Mouse (Mus musculus) hindbrain, embryonic 11.5 days (tissue): ENCODE data around the gene Fahd2a. TPM values are rescaled to one million over a fixed set of nuclear protein-coding genes. Genes with fewer than 3 reads are reported as not detected.
A peak's percentile ranks its signal among the peaks of the same experiment; 100 is the strongest.

Experiments used
- ATAC-seq: fragments of 200-750 bp; cut with Nextera tagmentation; 2 replicates; pipeline ENCODE4 v1.8.0; 2017; ENCODE audit warnings: mild to moderate bottlenecking, moderate TSS enrichment, moderate library complexity; ENCODE audit not compliant: low FRiP score
- DNase-seq: peaks from one replicate; pipeline ENCODE4 v3.0.0-alpha.2; 2015; ENCODE audit warnings: low spot score
- H3K27ac ChIP-seq: fragments of 300-500 bp; sonication (generic); 2 replicates; pipeline ENCODE4 v1.5.1; 2014; ENCODE audit warnings: mild to moderate bottlenecking, low read depth, low read length
- H3K27me3 ChIP-seq: fragments of 300-500 bp; sonication (generic); 2 replicates; pipeline ENCODE4 v1.6.1; 2014; ENCODE audit warnings: mild to moderate bottlenecking, low read length, moderate library complexity, mixed read lengths; ENCODE audit not compliant: control insufficient read depth, insufficient read depth
- H3K36me3 ChIP-seq: fragments of 300-500 bp; sonication (generic); 2 replicates; pipeline ENCODE4 v1.6.1; 2014; ENCODE audit warnings: mild to moderate bottlenecking, low read length, moderate library complexity, mixed read lengths; ENCODE audit not compliant: control insufficient read depth, insufficient read depth
- H3K4me1 ChIP-seq: fragments of 300-500 bp; sonication (generic); replicated peaks from 2 replicates; pipeline ENCODE4 v1.6.1; 2014; ENCODE audit warnings: low read length, mixed read lengths; ENCODE audit not compliant: control insufficient read depth, insufficient read depth
- H3K4me2 ChIP-seq: fragments of 300-500 bp; sonication (generic); replicated peaks from 2 replicates; pipeline ENCODE4 v1.6.1; 2014; ENCODE audit warnings: mild to moderate bottlenecking, low read depth, low read length
- H3K4me3 ChIP-seq: fragments of 300-500 bp; sonication (generic); 2 replicates; pipeline ENCODE4 v1.5.1; 2014; ENCODE audit warnings: low read depth, low read length
- H3K9ac ChIP-seq: fragments of 300-500 bp; sonication (generic); 2 replicates; pipeline ENCODE4 v1.6.1; 2014; ENCODE audit warnings: low read depth, low read length
- H3K9me3 ChIP-seq: fragments of 300-500 bp; sonication (generic); 2 replicates; pipeline ENCODE4 v1.6.1; 2016; ENCODE audit warnings: low read length; ENCODE audit not compliant: control insufficient read depth
- WGBS: fragments of 180-500 bp; shearing (Covaris S2); extraction: QIAGEN DNeasy Blood & Tissue Kit; methylation state at CpG from one replicate; pipeline ENCODE4 v1.1.7; 2014; 5-methylcytosine and 5-hydroxymethylcytosine counted together
- polyA plus RNA-seq: library from polyadenylated mRNA; unstranded; fragments of >200 nt; fragmentation: Nextera tagmentation; extraction: Ambion mirVana; gene quantifications from 2 replicates; pipeline ENCODE4 v1.2.1, GENCODE M21; 2014

The Fahd2a gene
- polyA plus RNA-seq, 1 experiment from 2014 or later = 27.8 TPM

DNA sequence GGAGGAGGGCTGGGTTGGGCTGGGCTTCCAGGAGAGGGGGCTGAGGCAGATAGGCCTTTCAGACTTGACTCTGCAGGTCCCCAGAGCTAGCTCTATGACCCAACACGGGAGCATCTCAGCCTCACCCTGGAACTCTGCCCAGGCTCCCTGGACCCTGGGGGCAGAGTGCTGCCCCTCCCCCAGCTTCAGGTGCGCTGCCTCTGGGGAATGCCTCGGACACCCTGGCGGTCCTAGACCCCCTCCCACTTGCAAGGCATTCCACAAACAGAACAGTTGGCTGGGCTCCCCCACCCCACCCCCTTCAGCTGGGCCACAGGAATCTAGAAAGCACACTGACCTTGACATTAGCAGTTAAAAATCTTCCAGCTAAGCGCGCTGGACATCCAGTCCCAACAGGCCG is 5.3 kb upstream of the Fahd2a start:
- Histone ChIP-seq H3K27me3 (peaks cover 3% of the 10 kb centered on the region; the same call in 1 of the 2 replicates), H3K4me3 (no peak overlapping the region), H3K27ac (no peak overlapping the region), H3K9me3 (no peaks in the 10 kb centered on the region), H3K9ac (no peak overlapping the region), H3K4me1 (no peaks in the 10 kb centered on the region), H3K36me3 (no peaks in the 10 kb centered on the region), H3K4me2 (no peak overlapping the region)
- 47% methylated on average over 7 of the region's 7 CpGs for WGBS
- ATAC-seq (no peak), DNase-seq (no peak)

DNA sequence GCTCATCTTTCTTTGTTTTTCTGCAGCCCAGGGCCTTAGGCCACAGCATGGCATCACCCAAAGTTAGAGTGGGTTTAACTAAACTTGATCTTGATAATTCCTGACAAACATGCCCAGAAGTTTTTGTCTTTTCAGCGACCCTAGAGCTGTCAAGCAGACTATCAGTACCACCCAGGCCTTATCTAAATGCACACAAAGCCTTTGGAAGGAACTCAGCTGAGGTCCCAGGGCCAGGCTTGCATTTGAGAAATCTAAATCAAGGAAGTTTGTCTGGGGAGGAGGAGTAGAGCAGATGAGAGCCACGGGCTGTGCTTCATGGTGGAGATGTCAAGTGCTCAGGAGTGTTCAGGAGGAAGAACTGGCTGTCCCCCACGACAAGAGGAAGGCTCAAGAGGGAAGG is 2.5 kb upstream of the Fahd2a start:
- H3K4me2 ChIP-seq = no peak overlapping the region
- no peak for ATAC-seq
- no peak for DNase-seq
- no peaks in the 10 kb centered on the region for H3K9me3 ChIP-seq
- no peaks in the 10 kb centered on the region for H3K27me3 ChIP-seq
- WGBS = 61% methylated on average over 3 of the region's 3 CpGs
- no peak overlapping the region for H3K27ac ChIP-seq
- peaks cover 3% of the 10 kb centered on the region for H3K4me1 ChIP-seq
- H3K4me3 ChIP-seq = no peak overlapping the region
- H3K9ac ChIP-seq = no peak overlapping the region
- H3K36me3 ChIP-seq = no peaks in the 10 kb centered on the region

DNA sequence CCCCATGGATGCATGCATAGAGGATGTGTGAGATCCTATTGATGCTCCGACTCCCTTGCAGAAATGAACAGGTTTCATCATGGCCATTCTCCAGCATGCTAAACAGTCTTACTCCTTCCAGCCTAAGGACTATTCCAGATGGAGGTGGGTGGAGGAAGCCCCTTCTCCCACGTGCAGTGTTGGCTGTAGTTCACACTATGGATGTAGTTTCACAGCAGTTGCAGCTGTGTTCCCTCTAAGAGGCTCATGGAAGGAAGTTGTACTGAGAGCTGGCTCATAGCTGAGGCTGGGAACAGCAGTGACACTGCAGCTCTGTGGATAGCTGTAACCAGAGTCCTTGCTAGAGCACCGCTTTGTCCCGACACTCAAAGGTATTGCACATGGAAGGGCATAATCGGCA is 6.7 kb downstream of the Fahd2a start:
- Histone ChIP-seq H3K27me3 (no peaks in the 10 kb centered on the region), H3K4me1 (no peaks in the 10 kb centered on the region), H3K9ac (no peak overlapping the region), H3K4me3 (no peak overlapping the region), H3K36me3 (no peaks in the 10 kb centered on the region), H3K4me2 (no peak overlapping the region), H3K27ac (no peak overlapping the region), H3K9me3 (no peaks in the 10 kb centered on the region)
- 91% methylated on average over 5 of the region's 5 CpGs for WGBS
- no peak for DNase-seq
- no peak for ATAC-seq

DNA sequence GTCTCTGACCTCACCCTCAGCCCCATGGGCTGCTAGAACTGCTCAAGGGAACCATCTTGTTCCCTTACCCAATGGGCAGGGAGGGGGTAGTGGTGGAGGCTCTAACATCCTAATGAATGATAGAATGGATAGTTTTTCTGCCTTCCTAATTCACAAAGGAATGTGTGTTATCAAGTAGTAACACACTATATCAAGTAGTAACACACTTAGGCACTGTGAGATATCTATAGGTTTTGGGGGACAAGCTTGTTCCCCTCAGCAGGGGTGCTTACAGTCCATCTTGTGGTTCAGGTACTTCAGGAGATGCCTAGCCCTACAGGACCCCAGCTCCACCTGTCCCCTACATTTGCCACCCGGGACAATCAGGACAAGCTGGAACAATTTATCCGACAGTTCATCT is 8.8 kb downstream of the Fahd2a start:
- Histone ChIP-seq H3K4me1 (no peaks in the 10 kb centered on the region), H3K4me2 (no peak overlapping the region), H3K27ac (no peak overlapping the region), H3K4me3 (no peak overlapping the region), H3K9me3 (no peaks in the 10 kb centered on the region), H3K9ac (no peak overlapping the region), H3K36me3 (no peaks in the 10 kb centered on the region), H3K27me3 (no peaks in the 10 kb centered on the region)
- ATAC-seq = no peak
- DNase-seq = no peak
- 95% methylated on average over 2 of the region's 2 CpGs for WGBS

DNA sequence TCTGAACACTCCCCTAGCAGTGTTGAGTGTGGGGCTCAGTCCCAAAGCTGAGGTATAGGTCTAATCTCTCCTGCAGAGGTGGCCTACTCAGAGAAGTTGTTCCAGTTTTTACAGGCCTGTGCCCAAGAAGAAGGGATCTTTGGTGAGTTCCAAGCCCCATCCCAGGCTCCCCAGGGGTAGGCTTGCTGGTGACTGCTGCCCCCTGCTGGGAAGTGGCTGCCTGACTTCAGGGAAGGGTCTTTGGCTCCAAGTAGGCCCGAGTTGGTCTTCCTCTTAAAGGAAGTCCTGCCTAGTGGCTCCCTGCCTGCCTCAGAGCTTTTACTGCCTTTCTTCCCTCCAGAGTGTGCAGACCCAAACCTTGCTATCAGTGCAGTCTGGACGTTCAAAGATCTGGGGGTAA is 9.2 kb downstream of the Fahd2a start:
- Histone ChIP-seq H3K4me2 (no peak overlapping the region), H3K4me1 (no peaks in the 10 kb centered on the region), H3K36me3 (no peaks in the 10 kb centered on the region), H3K27ac (no peak overlapping the region), H3K27me3 (no peaks in the 10 kb centered on the region), H3K9ac (no peak overlapping the region), H3K9me3 (no peaks in the 10 kb centered on the region), H3K4me3 (no peak overlapping the region)
- ATAC-seq = no peak
- DNase-seq = peak; percentile 64
- WGBS = 31% methylated on average over 2 of the region's 2 CpGs

DNA sequence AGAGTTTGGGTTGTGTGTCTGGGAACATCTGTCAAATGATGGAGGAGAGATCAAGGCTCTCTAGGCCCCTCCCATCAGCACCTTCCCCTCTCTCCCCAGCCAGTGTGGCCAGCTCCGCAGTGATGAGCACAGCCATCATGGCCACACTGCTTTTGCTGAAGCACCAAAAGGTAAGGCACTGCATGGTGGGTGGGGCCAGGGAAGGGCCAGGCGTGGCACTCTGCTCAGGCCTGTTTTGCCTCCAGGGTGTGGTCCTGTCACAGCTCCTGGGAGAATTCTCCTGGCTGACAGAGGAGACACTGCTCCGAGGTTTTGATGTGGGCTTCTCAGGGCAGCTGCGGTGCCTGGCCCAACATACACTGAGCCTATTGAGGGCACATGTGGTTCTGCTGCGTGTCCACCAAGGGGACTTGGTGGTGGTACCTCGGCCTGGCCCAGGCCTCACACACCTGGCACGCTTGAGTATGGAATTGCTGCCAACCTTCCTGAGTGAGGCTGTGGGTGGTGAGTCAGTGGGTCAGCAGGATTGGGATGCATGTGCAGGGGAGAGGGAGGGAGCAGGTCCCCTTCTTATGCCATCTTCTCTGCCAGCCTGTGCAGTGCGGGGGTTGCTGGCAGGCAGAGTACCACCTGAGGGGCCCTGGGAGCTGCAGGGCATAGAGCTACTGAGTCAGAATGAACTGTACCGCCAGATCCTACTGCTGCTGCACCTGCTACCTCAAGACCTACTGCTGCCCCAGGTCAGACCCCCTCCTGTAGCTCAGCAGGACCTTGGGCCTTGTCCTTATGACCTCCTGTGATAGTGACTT is 10.7 kb downstream of the Fahd2a start:
- no peak overlapping the region for H3K4me2 ChIP-seq
- ATAC-seq = no peak
- H3K27me3 ChIP-seq = no peaks in the 10 kb centered on the region
- H3K4me3 ChIP-seq = no peak overlapping the region
- no peaks in the 10 kb centered on the region for H3K36me3 ChIP-seq
- no peaks in the 10 kb centered on the region for H3K9me3 ChIP-seq
- 87% methylated on average over 9 of the region's 9 CpGs for WGBS
- no peak for DNase-seq
- H3K9ac ChIP-seq = no peak overlapping the region
- H3K27ac ChIP-seq = no peak overlapping the region
- no peaks in the 10 kb centered on the region for H3K4me1 ChIP-seq

DNA sequence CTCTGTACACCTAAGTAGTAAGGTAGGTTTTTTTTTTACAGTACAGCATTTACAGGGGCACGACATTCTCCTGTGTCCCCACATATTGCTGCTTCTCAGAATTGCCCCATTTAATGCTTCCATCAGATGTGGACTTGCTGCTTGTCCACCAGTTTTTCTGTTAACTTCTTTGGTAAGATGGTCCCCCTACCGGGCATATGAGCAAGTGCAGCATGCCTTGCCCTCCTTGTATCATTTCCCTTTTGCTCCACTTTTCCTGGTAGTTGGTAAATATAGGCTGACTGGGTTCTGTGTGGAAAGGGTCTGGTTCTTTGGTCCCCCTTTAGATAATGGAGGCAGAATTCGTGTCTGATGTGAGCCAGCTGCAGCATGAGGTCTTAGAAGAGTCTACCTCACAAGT is 14.1 kb downstream of the Fahd2a start:
- Histone ChIP-seq H3K9me3 (no peaks in the 10 kb centered on the region), H3K4me3 (no peak overlapping the region), H3K9ac (no peak overlapping the region), H3K4me1 (no peaks in the 10 kb centered on the region), H3K4me2 (no peak overlapping the region), H3K36me3 (no peaks in the 10 kb centered on the region), H3K27ac (no peak overlapping the region), H3K27me3 (no peaks in the 10 kb centered on the region)
- ATAC-seq (no peak), DNase-seq (peak; percentile 69)
- WGBS = 25% methylated on average over 3 of the region's 3 CpGs

DNA sequence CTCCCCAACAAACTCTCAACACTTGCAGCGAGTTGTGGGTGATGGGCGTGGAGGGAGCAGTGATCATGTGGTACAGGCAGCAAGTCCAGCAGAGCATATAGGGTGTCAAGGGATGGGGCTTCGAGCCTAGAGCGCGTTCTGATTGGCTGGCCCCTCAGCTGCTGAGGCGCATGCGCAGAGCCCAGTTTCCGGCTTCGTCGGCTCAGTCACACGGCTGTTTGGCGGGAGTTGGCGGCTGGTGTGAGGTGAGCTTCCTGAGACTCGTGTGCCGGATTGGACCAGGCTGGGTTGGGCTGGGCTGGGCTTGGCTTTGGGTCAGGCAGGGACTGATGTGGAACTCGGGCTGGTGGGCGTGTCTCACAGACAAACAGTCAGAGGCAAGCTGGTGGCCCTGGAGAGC is 19.4 kb downstream of the Fahd2a start, which contains the start of gene Gpat2:
Gene Gpat2, plus strand, starts transcription at position 223 of the 400 bp plus-strand sequence.
- no peak for DNase-seq
- H3K36me3 ChIP-seq = no peaks in the 10 kb centered on the region

DNA sequence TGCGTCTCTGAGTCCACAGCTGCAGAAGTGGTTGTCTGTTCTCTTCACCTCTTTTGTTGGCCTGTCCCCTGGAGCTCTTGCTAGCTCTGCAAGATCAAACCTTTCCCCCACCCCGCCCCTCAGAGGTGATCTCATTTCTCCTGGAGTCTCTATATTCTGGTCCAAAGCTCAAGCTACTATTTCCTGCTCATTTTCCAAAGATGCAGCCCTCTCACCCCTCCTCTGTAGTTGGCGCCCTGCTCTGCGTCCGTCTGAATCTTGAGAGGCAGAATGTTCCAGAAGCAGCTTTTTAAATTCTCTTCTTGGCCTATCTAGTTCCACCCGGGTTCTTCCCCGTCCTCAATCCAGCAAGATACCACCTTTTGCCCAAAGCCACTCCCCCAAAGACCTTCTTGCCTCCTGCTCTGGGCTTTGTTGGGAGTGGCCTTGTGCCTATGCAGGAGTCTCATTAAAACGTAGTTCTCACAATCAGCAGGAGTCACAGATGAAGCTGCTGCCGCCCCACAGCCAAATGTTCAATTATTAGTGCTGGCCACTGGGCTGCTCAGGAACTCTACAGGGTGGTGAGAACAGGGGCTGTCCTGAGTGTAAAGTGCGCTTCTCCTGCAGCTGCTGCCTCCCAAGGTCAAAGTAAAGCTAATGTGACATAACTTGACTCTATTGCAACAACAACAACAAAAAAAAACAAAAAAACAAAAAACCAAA is 25.9 kb downstream of the Fahd2a start:
- Histone ChIP-seq H3K36me3 (no peaks in the 10 kb centered on the region), H3K9me3 (no peaks in the 10 kb centered on the region), H3K27ac (no peak overlapping the region), H3K4me3 (no peak overlapping the region), H3K9ac (no peak overlapping the region), H3K27me3 (no peaks in the 10 kb centered on the region), H3K4me1 (no peaks in the 10 kb centered on the region), H3K4me2 (no peak overlapping the region)
- ATAC-seq (no peak), DNase-seq (no peak)
- WGBS = 71% methylated on average over 10 of the region's 10 CpGs

More for the DNA sequence above, 19.4 kb downstream of the Fahd2a start, which contains the start of gene Gpat2:
- WGBS = 84% methylated on average over 17 of the region's 17 CpGs
- Histone ChIP-seq H3K27ac (no peak within 1 kb of the TSS), H3K9me3 (no peaks in the 10 kb centered on the region), H3K9ac (no peak within 1 kb of the TSS), H3K4me1 (no peaks in the 10 kb centered on the region), H3K27me3 (no peaks in the 10 kb centered on the region), H3K4me3 (no peak within 1 kb of the TSS), H3K4me2 (no peak within 1 kb of the TSS)
- no peak for ATAC-seq
